ENCODE assay signal across 10 mouse cellular contexts in genomic region chr4:152405671-152406201, GRCm38 (mm10).
DNase-seq lines count a peak whose midpoint lies in the region; ATAC-seq and TF ChIP-seq lines count a peak whose summit lies in the region.
"Had no signal": no experiment of that assay in that cellular context is flagged by ENCODE, and none has a peak within 500 bp of the region (broad histone marks: within the 10 kb centered on the region; RNA-seq: fewer than 3 reads in every experiment).

No protein-coding gene starts in this region.

- no peaks in the 10 kb centered on the region for H3K9me3 ChIP-seq in hindbrain, embryonic 12.5 days (replicated peaks)
- no peaks in the 10 kb centered on the region for H3K9me3 ChIP-seq in hindbrain, embryonic 10.5 days
- no peaks in the 10 kb centered on the region for H3K9me3 ChIP-seq in hindbrain, embryonic 15.5 days
- H3K9me3 ChIP-seq: heart, embryonic 10.5 days had no signal

- peaks cover 9% of the 10 kb centered on the region for H3K4me1 ChIP-seq in hindbrain, embryonic 12.5 days
- H3K4me1 ChIP-seq in hindbrain, embryonic 10.5 days (replicated peaks) = 0 out of 2 replicates have a peak, but pooled peaks cover 6% of the 10 kb centered on the region
- H3K4me1 ChIP-seq in hindbrain, embryonic 15.5 days (replicated peaks) = peaks cover 33% of the 10 kb centered on the region

- no peaks in the 10 kb centered on the region for H3K36me3 ChIP-seq in hindbrain, embryonic 12.5 days
- no peaks in the 10 kb centered on the region for H3K36me3 ChIP-seq in hindbrain, embryonic 10.5 days
- no peaks in the 10 kb centered on the region for H3K36me3 ChIP-seq in hindbrain, embryonic 15.5 days
- H3K36me3 ChIP-seq: heart, embryonic 10.5 days had no signal

- in situ Hi-C loops in Patski (cut with MboI; ENCODE audit: low pct_unique_long_range_greater_than_20kb) = no loop called here

- no peak for DNase-seq in hindbrain, embryonic 10.5 days (ENCODE audit: low spot score)
- peak; percentile 58 for DNase-seq in Muller cell, postnatal 12 days (ENCODE audit: inconsistent ontology term)
- DNase-seq in Patski (ENCODE audit: low read depth, low spot score) = no peak
- DNase-seq in thymus, postnatal 25 days = no peak
- no peak for DNase-seq in embryo, embryonic 10 days (ENCODE audit: low spot score)

- CTCF ChIA-PET in Patski (lab: Charles Lee) = interaction anchor here (0.9 to 2.3 kb wide), 3 partner anchors 10 to 62 kb away, joined by 3 to 14 read pairs (median 3); no protein-coding TSS in a partner anchor

- POLR2A ChIA-PET in Patski (lab: Charles Lee) = no interaction called here

- no peak for TF ChIP-seq CTCF in Patski (IDR thresholded peaks at IDR 0.05)

- no peak overlapping the region for H3K4me2 ChIP-seq in hindbrain, embryonic 12.5 days (replicated peaks)
- H3K4me2 ChIP-seq in hindbrain, embryonic 15.5 days = no peak overlapping the region

- 71% methylated on average over 7 of the region's 7 CpGs for WGBS in hindbrain, embryonic 12.5 days
- 86% methylated on average over 7 of the region's 7 CpGs for WGBS in hindbrain, embryonic 10.5 days
- WGBS in hindbrain, embryonic 15.5 days = 65% methylated on average over 7 of the region's 7 CpGs

- no peak for ATAC-seq in hindbrain, embryonic 12.5 days (ENCODE audit: low FRiP score)
- peak; percentile 42 for ATAC-seq in Patski
- ATAC-seq in hindbrain, embryonic 15.5 days (ENCODE audit: low FRiP score, low read depth) = 0 out of 2 replicates have a peak, but pooled peaks have one; percentile 32
- ATAC-seq: lung, postnatal 0 days had no signal

- no peak overlapping the region for H3K9ac ChIP-seq in hindbrain, embryonic 12.5 days
- no peak overlapping the region; the same call in 1 of the 2 replicates for H3K9ac ChIP-seq in hindbrain, embryonic 15.5 days

- H3K4me3 ChIP-seq in hindbrain, embryonic 12.5 days = no peak overlapping the region
- no peak overlapping the region for H3K4me3 ChIP-seq in hindbrain, embryonic 10.5 days
- H3K4me3 ChIP-seq in hindbrain, embryonic 15.5 days = no peak overlapping the region
- H3K4me3 ChIP-seq: heart, embryonic 10.5 days had no signal

- peak overlapping the region; percentile 24; the same call in 1 of the 2 replicates for H3K27ac ChIP-seq in hindbrain, embryonic 12.5 days
- H3K27ac ChIP-seq in hindbrain, embryonic 10.5 days = no peak overlapping the region
- peak overlapping the region; percentile 75 for H3K27ac ChIP-seq in hindbrain, embryonic 15.5 days (replicated peaks)
- H3K27ac ChIP-seq: heart, embryonic 10.5 days; kidney, postnatal 0 days had no signal

- no peaks in the 10 kb centered on the region for H3K27me3 ChIP-seq in hindbrain, embryonic 12.5 days
- no peaks in the 10 kb centered on the region for H3K27me3 ChIP-seq in hindbrain, embryonic 10.5 days (ENCODE audit: insufficient read depth, poor library complexity, severe bottlenecking)
- no peaks in the 10 kb centered on the region for H3K27me3 ChIP-seq in Patski
- no peaks in the 10 kb centered on the region for H3K27me3 ChIP-seq in hindbrain, embryonic 15.5 days
